Mouse (Mus musculus) liver, embryonic 15.5 days (tissue): ENCODE measurements around the gene Btbd16. TPM values are rescaled to one million over a fixed set of nuclear protein-coding genes. Genes with fewer than 3 reads are reported as not detected.
A peak's percentile ranks its signal among the peaks of the same experiment; 100 is the strongest.

Experiments
- ATAC-seq: fragments of 200-750 bp; cut with Nextera tagmentation; 2 replicates; pipeline ENCODE4 v1.8.0; 2017; ENCODE audit warnings: moderate number of reproducible peaks, mild to moderate bottlenecking, moderate library complexity; ENCODE audit not compliant: insufficient read depth
- H3K27ac ChIP-seq: fragments of 300-500 bp; sonication (generic); replicated peaks from 2 replicates; pipeline ENCODE4 v1.5.1; 2015; ENCODE audit warnings: mild to moderate bottlenecking, inconsistent platforms
- H3K27me3 ChIP-seq: fragments of 300-500 bp; sonication (generic); 2 replicates; pipeline ENCODE4 v1.6.1; 2015; ENCODE audit warnings: mild to moderate bottlenecking, inconsistent platforms
- H3K36me3 ChIP-seq: fragments of 300-500 bp; sonication (generic); replicated peaks from 2 replicates; pipeline ENCODE4 v1.6.1; 2015; ENCODE audit warnings: moderate library complexity, mild to moderate bottlenecking, inconsistent platforms
- H3K4me1 ChIP-seq: fragments of 300-500 bp; sonication (generic); replicated peaks from 2 replicates; pipeline ENCODE4 v1.6.1; 2015; ENCODE audit warnings: inconsistent platforms
- H3K4me2 ChIP-seq: fragments of 300-500 bp; sonication (generic); 2 replicates; pipeline ENCODE4 v1.6.1; 2015; ENCODE audit warnings: moderate library complexity, mild to moderate bottlenecking, inconsistent platforms
- H3K4me3 ChIP-seq: fragments of 300-500 bp; sonication (generic); replicated peaks from 2 replicates; pipeline ENCODE4 v1.5.1; 2015; ENCODE audit warnings: mild to moderate bottlenecking, inconsistent platforms
- H3K9ac ChIP-seq: fragments of 300-500 bp; sonication (generic); 2 replicates; pipeline ENCODE4 v1.6.1; 2015; ENCODE audit warnings: moderate library complexity, mild to moderate bottlenecking, inconsistent platforms
- H3K9me3 ChIP-seq: fragments of 300-500 bp; sonication (generic); replicated peaks from 2 replicates; pipeline ENCODE4 v1.6.1; 2016; ENCODE audit warnings: inconsistent platforms
- WGBS: fragments of 180-500 bp; shearing (Covaris S2); methylation state at CpG from one replicate; pipeline ENCODE4 v1.1.7; 2015; ENCODE audit warnings: mixed read lengths; ENCODE audit not compliant: insufficient replicate concordance; 5-methylcytosine and 5-hydroxymethylcytosine counted together
- polyA plus RNA-seq: library from polyadenylated mRNA; unstranded; fragments of >200 nt; fragmentation: Nextera tagmentation; extraction: Ambion mirVana; gene quantifications from 2 replicates; pipeline ENCODE4 v1.2.1, GENCODE M21; 2015

Btbd16 gene
- polyA plus RNA-seq, 1 experiment from 2014 or later: not detected

GRCm38 (mm10) chr7:130770707-130771106, 3.2 kb upstream of the Btbd16 start:
- Histone ChIP-seq H3K4me1 (no peaks in the 10 kb centered on the region; the same call in 1 of the 2 replicates), H3K36me3 (no peaks in the 10 kb centered on the region), H3K9ac (no peak overlapping the region), H3K27me3 (no peaks in the 10 kb centered on the region), H3K4me3 (no peak overlapping the region), H3K9me3 (no peaks in the 10 kb centered on the region), H3K27ac (no peak overlapping the region), H3K4me2 (no peak overlapping the region)
- ATAC-seq: no peak
- WGBS: 18% methylated on average over 3 of the region's 3 CpGs

DNA sequence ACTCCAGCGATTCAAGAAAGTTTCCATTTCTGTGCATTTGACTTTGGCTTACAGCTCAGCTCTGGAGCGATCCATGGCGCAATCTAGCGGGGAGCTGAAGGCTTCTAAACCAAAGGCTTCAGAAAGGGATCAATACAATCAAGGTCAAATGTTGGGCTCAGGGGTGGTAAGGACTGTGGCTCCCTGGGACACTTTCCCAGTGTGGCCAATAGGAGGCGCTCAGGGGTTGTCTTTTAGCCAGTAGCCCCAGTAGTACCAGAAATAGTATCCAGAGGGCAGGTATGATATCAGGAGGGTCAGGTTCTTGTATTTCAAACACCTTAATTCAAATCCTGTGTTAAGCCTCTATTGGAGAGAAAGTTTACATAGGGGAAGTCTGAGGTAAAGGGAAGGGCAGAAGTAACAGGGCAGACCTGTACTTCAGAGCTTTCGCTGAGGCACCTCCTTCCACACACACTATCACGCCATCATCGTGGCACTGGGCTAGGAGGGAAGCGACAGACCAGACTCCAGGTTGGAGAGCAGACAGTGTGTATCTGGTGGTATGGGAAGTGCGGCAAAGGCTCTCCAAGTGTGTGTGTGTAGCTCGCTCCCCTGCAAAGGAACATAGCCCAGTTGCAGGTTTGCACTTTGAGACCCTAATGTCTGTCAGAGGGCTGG, 568 bp upstream of the Btbd16 start:
- no peaks in the 10 kb centered on the region; the same call in 1 of the 2 replicates for H3K4me1 ChIP-seq
- peak; percentile 56; the same call in 1 of the 2 replicates for ATAC-seq
- H3K4me2 ChIP-seq: no peak overlapping the region
- H3K36me3 ChIP-seq: no peaks in the 10 kb centered on the region
- H3K4me3 ChIP-seq: no peak overlapping the region
- no peak overlapping the region for H3K27ac ChIP-seq
- H3K9me3 ChIP-seq: no peaks in the 10 kb centered on the region
- no peaks in the 10 kb centered on the region for H3K27me3 ChIP-seq
- no peak overlapping the region for H3K9ac ChIP-seq
- 50% methylated on average over 11 of the region's 11 CpGs for WGBS

DNA sequence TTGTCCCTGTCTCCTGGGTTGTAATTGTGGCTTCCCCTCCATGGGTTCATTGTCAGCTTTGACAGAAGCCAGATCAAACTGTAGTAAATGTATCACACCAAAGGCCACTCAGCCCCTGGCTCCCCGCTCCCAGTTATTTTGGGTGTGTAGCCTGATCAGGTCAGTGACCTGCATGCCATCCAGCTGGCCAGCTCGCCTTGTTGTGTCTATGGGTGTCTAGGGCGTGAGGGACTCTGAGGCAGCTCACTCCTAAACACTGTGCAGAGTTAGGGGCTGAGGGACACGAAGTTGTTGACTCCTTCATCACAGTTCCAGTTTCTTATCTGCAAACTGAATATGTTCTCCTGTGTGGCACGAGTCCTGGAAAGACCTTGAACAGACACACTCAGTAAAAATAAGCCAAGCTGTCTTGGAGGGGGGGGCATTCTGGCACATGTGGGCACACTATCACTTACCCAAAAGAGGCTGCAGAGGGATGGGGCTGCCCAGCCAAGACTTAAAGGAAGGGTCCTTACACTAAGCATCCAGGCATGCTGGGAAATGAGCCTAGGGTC, 7.1 kb downstream of the Btbd16 start:
- Histone ChIP-seq H3K9me3 (no peaks in the 10 kb centered on the region), H3K9ac (no peak overlapping the region), H3K27ac (no peak overlapping the region), H3K4me2 (no peak overlapping the region), H3K27me3 (0 out of 2 replicates have a peak, but pooled peaks cover 6% of the 10 kb centered on the region), H3K36me3 (no peaks in the 10 kb centered on the region), H3K4me3 (no peak overlapping the region), H3K4me1 (0 out of 2 replicates have a peak, but pooled peaks cover under 1% of the 10 kb centered on the region)
- ATAC-seq: no peak
- 38% methylated on average over 5 of the region's 5 CpGs for WGBS

DNA sequence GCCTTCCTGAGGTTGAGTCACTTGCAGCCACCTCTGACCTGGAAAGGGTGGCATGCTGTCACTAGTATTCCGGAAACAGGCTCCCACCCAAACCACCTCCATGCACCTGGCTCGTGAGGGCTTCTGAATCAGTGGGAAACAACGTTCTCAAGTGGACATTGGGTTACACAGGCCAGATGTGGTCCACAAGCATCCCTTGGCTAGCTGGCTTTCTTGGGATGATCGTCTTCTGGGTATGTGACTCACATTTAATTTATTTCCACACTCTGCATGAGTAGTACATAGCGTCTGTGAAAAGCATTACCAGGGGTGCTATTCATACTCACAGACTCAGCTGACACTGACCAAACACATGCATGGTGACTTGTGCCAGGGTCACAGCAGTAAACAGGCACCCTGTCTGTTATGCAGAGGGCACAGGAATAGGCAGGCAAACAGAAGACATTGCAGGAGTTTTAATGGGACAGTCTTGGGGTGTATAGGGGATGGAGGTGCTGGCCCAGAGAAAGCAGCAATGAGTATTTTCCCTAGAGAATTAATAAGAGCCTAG, 8.7 kb downstream of the Btbd16 start:
- peaks cover 14% of the 10 kb centered on the region; the same call in 1 of the 2 replicates for H3K4me1 ChIP-seq

DNA sequence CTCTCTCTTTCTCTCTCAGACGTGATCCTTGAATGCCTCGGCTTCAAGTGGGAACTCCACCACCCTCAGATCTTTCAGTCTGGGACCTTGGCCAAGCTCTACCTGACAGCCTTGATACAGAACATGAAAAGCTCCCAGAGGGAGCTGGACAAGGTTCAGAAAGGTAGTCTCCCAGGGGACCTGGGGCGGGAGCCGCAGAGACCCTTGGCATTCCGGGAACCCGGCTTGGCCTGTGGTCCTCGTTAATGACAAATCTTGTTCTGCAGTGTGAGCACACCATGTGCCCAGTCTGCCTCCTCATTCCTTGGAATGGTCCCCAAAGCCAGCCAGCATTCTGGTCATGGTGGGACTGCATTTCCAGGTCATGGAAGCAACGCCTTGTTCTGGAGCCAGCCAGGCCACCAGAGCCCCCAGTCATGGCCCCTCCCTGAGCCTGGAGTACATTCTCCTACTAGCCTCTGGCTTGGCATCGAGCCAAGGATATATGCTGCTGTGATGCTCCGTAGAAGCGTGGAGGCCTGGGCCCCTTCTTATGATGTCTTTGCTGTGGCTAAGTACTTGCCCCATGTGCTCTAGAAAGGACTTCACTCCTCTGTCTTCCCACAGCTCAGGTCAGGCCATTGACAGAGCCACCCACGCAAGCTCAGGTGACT, 12.2 kb downstream of the Btbd16 start:
- Histone ChIP-seq H3K4me3 (no peak overlapping the region), H3K36me3 (no peaks in the 10 kb centered on the region), H3K4me2 (no peak overlapping the region), H3K4me1 (peaks cover 22% of the 10 kb centered on the region), H3K27ac (no peak overlapping the region), H3K27me3 (0 out of 2 replicates have a peak, but pooled peaks cover 6% of the 10 kb centered on the region), H3K9me3 (no peaks in the 10 kb centered on the region), H3K9ac (no peak overlapping the region)
- WGBS: 68% methylated on average over 12 of the region's 12 CpGs
- no peak for ATAC-seq

More for the DNA sequence above, 8.7 kb downstream of the Btbd16 start:
- Histone ChIP-seq H3K9me3 (no peaks in the 10 kb centered on the region), H3K4me3 (no peak overlapping the region), H3K9ac (no peak overlapping the region), H3K27me3 (0 out of 2 replicates have a peak, but pooled peaks cover 6% of the 10 kb centered on the region), H3K4me2 (no peak overlapping the region), H3K27ac (no peak overlapping the region), H3K36me3 (no peaks in the 10 kb centered on the region)
- WGBS: 62% methylated on average over 5 of the region's 5 CpGs
- no peak for ATAC-seq

- Histone ChIP-seq H3K36me3 (no peaks in the 10 kb centered on the region), H3K9me3 (no peaks in the 10 kb centered on the region), H3K4me2 (no peak overlapping the region), H3K27ac (no peak overlapping the region), H3K9ac (no peak overlapping the region), H3K4me1 (peaks cover 22% of the 10 kb centered on the region), H3K27me3 (0 out of 2 replicates have a peak, but pooled peaks cover 6% of the 10 kb centered on the region), H3K4me3 (no peak overlapping the region)
- 49% methylated on average over 5 of the region's 5 CpGs for WGBS
- ATAC-seq: no peak
Measured at GRCm38 (mm10) chr7:130786708-130787107, 12.8 kb downstream of the Btbd16 start.

GRCm38 (mm10) chr7:130787537-130787936, 13.7 kb downstream of the Btbd16 start:
- Histone ChIP-seq H3K4me2 (no peak overlapping the region), H3K27ac (no peak overlapping the region), H3K9me3 (no peaks in the 10 kb centered on the region), H3K9ac (no peak overlapping the region), H3K36me3 (no peaks in the 10 kb centered on the region), H3K4me1 (peaks cover 22% of the 10 kb centered on the region), H3K27me3 (0 out of 2 replicates have a peak, but pooled peaks cover 6% of the 10 kb centered on the region), H3K4me3 (no peak overlapping the region)
- 57% methylated on average over 4 of the region's 4 CpGs for WGBS
- ATAC-seq: peak; percentile 41; the same call in 1 of the 2 replicates

GRCm38 (mm10) chr7:130788950-130789349, 15.1 kb downstream of the Btbd16 start:
- H3K9me3 ChIP-seq: no peaks in the 10 kb centered on the region
- H3K4me1 ChIP-seq: peaks cover 22% of the 10 kb centered on the region
- no peak overlapping the region for H3K4me2 ChIP-seq
- H3K4me3 ChIP-seq: no peak overlapping the region
- no peak overlapping the region for H3K27ac ChIP-seq
- no peak overlapping the region for H3K9ac ChIP-seq
- ATAC-seq: no peak
- H3K27me3 ChIP-seq: no peaks in the 10 kb centered on the region
- 68% methylated on average over 3 of the region's 3 CpGs for WGBS
- H3K36me3 ChIP-seq: no peaks in the 10 kb centered on the region

DNA sequence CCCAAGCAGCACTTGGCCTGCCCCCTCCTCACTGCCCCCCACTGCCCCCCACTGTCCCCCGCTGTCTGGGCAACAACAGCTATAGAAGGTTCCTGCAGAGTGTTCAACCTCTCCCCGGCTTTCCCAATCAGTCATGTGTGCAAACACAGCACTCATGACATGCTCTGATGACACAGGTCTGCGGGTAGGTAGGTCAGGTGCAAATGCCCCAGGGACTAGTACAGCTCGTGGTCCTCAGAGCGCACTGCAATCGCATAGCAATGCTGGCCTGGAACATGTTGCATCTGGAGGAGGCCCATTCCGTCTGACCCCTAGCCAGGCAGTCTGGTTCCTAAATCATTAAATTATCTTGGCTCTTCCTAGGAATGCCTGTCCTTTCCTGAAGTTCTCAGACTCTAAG, 15.6 kb downstream of the Btbd16 start:
- Histone ChIP-seq H3K27ac (no peak overlapping the region), H3K4me3 (no peak overlapping the region), H3K4me2 (no peak overlapping the region), H3K9me3 (no peaks in the 10 kb centered on the region), H3K4me1 (peaks cover 22% of the 10 kb centered on the region), H3K27me3 (no peaks in the 10 kb centered on the region), H3K36me3 (no peaks in the 10 kb centered on the region), H3K9ac (no peak overlapping the region)
- 69% methylated on average over 7 of the region's 7 CpGs for WGBS
- no peak for ATAC-seq

DNA sequence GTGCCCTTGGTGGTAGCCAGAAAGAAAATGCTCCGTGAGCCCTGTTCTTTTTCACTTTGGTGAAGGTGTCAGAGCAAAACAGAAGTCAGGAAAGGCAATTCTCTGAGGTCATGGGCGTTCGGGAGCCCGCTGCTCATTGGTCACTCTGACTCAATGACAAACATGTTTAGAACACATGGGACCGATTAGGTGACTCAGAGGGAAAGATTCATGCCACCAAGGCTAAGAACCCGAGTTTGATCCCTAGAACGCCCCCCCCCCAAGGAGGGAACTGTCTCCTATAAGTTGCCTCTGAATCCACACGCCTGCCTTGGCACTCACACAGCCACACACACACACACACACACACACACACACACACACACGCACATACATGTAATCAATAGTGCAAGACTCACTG, 19.8 kb downstream of the Btbd16 start:
- no peak for ATAC-seq
- no peak overlapping the region for H3K4me3 ChIP-seq
- H3K36me3 ChIP-seq: no peaks in the 10 kb centered on the region
- no peak overlapping the region for H3K9ac ChIP-seq
- H3K4me1 ChIP-seq: no peaks in the 10 kb centered on the region
- 66% methylated on average over 9 of the region's 9 CpGs for WGBS
- no peak overlapping the region for H3K27ac ChIP-seq
- H3K27me3 ChIP-seq: no peaks in the 10 kb centered on the region
- no peak overlapping the region for H3K4me2 ChIP-seq
- H3K9me3 ChIP-seq: no peaks in the 10 kb centered on the region

DNA sequence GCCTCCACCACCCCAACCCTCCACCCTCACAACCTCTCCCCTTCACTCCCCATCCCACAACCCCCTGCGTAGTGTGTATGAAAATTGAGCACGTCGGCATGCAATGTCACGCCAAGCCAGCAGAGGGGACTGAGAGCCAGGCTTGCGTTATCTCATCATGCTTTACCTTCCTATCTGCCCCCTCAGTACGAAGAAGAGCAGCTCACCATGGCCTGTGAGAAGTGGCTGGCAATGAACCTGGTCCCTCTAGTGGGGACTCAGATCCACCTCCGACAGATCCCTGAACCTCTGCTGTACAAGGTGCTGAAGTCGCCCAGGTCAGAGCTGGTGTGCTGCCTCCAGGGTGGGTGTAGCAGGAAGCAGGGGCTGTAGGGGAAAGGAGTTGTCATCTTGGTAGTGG, 22.9 kb downstream of the Btbd16 start:
- ATAC-seq: no peak
- WGBS: 54% methylated on average over 8 of the region's 8 CpGs

More for the DNA sequence above, 22.9 kb downstream of the Btbd16 start:
- H3K27ac ChIP-seq: no peak overlapping the region
- H3K4me2 ChIP-seq: no peak overlapping the region
- H3K9me3 ChIP-seq: no peaks in the 10 kb centered on the region
- no peaks in the 10 kb centered on the region for H3K36me3 ChIP-seq
- H3K27me3 ChIP-seq: no peaks in the 10 kb centered on the region
- peaks cover 9% of the 10 kb centered on the region; the same call in 1 of the 2 replicates for H3K4me1 ChIP-seq
- no peak overlapping the region for H3K9ac ChIP-seq
- H3K4me3 ChIP-seq: no peak overlapping the region
